12 mouse cellular contexts compared by ENCODE assay signal in the genomic region with DNA sequence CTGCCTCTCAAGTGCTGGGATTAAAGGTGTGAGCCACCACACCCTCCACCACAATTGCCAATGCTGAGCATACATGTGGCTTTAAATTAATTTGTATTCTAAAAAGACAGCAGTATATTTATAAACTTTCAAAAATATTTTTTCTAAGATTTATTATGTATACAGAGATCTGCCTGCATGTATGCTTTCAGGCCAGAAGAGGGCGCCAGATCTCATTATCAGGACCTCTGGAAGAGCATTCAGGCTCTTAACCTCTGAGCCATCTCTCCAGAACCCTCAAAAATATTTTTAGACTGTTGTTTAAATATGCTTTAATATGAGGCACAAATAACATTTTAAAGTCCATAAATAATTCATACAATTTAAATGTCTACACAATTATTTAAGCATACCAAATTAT. TPM values are rescaled to one million over a fixed set of nuclear protein-coding genes. Genes with fewer than 3 reads are reported as not detected.
DNase-seq lines count a peak whose midpoint lies in the region; ATAC-seq and TF ChIP-seq lines count a peak whose summit lies in the region.
"Had no signal": no experiment of that assay in that cellular context is flagged by ENCODE, and none has a peak within 500 bp of the region (broad histone marks: within the 10 kb centered on the region; RNA-seq: fewer than 3 reads in every experiment).

No protein-coding gene starts in this region.

- H3K4me1 ChIP-seq in limb, embryonic 11.5 days (ENCODE audit: control insufficient read depth, insufficient read depth, low read length) = no peaks in the 10 kb centered on the region
- H3K4me1 ChIP-seq in limb, embryonic 10.5 days = no peaks in the 10 kb centered on the region
- no peaks in the 10 kb centered on the region for H3K4me1 ChIP-seq in MEL (ENCODE audit: control insufficient read depth in 1 of 2, insufficient read depth in 2 of 2, low read length in 2 of 2)
- H3K4me1 ChIP-seq: neural tube, embryonic 13.5 days had no signal

- TF ChIP-seq RAD21 in MEL (IDR thresholded peaks at IDR 0.05; ENCODE audit: low read depth, low read length) = peak; percentile 40

- peak; percentile 31 to 33 for DNase-seq in cerebellum, postnatal 14 days
- DNase-seq in cerebellum, adult 9-11 months = no peak
- peak; percentile 25 for DNase-seq in limb, embryonic 11.5 days (ENCODE audit: low spot score)
- DNase-seq in limb, embryonic 10.5 days (ENCODE audit: low spot score) = no peak
- peak; percentile 37 for DNase-seq in MEL (ENCODE audit: low read depth, low spot score)
- DNase-seq in forelimb bud, embryonic 11.5 days (ENCODE audit: low read depth, low spot score) = peak; percentile 2
- DNase-seq in left cerebral cortex, postnatal 4 days = no peak
- DNase-seq in left cerebral cortex, postnatal 10 days (ENCODE audit: extremely low spot score in 1 of 2, low spot score in 2 of 2) = no peak

- intact Hi-C loops in left cerebral cortex, postnatal 4 days (cut with DNase I) = no loop called here
- intact Hi-C loops in left cerebral cortex, postnatal 10 days (cut with DNase I) = no loop called here

- no peak for TF ChIP-seq EP300 in MEL (IDR thresholded peaks at IDR 0.05; ENCODE audit: low read depth in 1 of 2, low read length in 2 of 2)

- no peak overlapping the region for H3K4me2 ChIP-seq in limb, embryonic 11.5 days (ENCODE audit: low read depth, severe bottlenecking)
- H3K4me2 ChIP-seq: neural tube, embryonic 13.5 days had no signal

- no peaks in the 10 kb centered on the region for H3K9me3 ChIP-seq in limb, embryonic 11.5 days (ENCODE audit: control insufficient read depth, low read length)
- H3K9me3 ChIP-seq in limb, embryonic 10.5 days (replicated peaks) = no peaks in the 10 kb centered on the region
- H3K9me3 ChIP-seq in MEL (replicated peaks; ENCODE audit: insufficient read depth, low read length) = no peaks in the 10 kb centered on the region
- H3K9me3 ChIP-seq: neural tube, embryonic 13.5 days had no signal

- no peak overlapping the region for H3K9ac ChIP-seq in limb, embryonic 11.5 days (ENCODE audit: low read length)
- no peak overlapping the region for H3K9ac ChIP-seq in MEL (ENCODE audit: control insufficient read depth, low read depth, low read length, poor library complexity, severe bottlenecking)
- H3K9ac ChIP-seq: neural tube, embryonic 13.5 days had no signal

- no peak for TF ChIP-seq POLR2A in MEL (IDR thresholded peaks at IDR 0.05; ENCODE audit: control insufficient read depth in 1 of 2, insufficient read depth in 1 of 2, low read depth in 1 of 2, low read length in 2 of 2, poor library complexity in 1 of 2)

- H3K36me3 ChIP-seq in limb, embryonic 11.5 days (ENCODE audit: control insufficient read depth, insufficient read depth, low read length) = no peaks in the 10 kb centered on the region
- H3K36me3 ChIP-seq in limb, embryonic 10.5 days = no peaks in the 10 kb centered on the region
- H3K36me3 ChIP-seq in MEL (ENCODE audit: control insufficient read depth in 1 of 2, insufficient read depth in 2 of 2, low read length in 2 of 2) = no peaks in the 10 kb centered on the region
- H3K36me3 ChIP-seq: neural tube, embryonic 13.5 days had no signal

- ATAC-seq in limb, embryonic 11.5 days (ENCODE audit: insufficient number of reproducible peaks, low FRiP score, low TSS enrichment, low read depth) = no peak

- TF ChIP-seq CTCF in MEL (IDR thresholded peaks at IDR 0.05 in 2 of 3, conservative IDR thresholded peaks at IDR 0.05 in 1 of 3; ENCODE audit: control insufficient read depth in 1 of 3, insufficient read depth in 1 of 3, low read depth in 2 of 3, low read length in 3 of 3, poor library complexity in 1 of 3, severe bottlenecking in 1 of 3) = peak; percentile 41 to 52 (median 48)

- WGBS in limb, embryonic 11.5 days = 4% methylated on average over 1 of the region's 1 CpGs
- 0% methylated on average over 1 of the region's 1 CpGs for WGBS in limb, embryonic 10.5 days

- no peaks in the 10 kb centered on the region for H3K79me2 ChIP-seq in MEL (ENCODE audit: control insufficient read depth, insufficient read depth, low read length, poor library complexity)

- H3K27ac ChIP-seq in limb, embryonic 11.5 days (replicated peaks; ENCODE audit: low read depth, low read length) = no peak overlapping the region
- no peak overlapping the region for H3K27ac ChIP-seq in limb, embryonic 10.5 days
- H3K27ac ChIP-seq in MEL (ENCODE audit: control insufficient read depth, low read depth, low read length) = no peak overlapping the region
- H3K27ac ChIP-seq: neural tube, embryonic 13.5 days had no signal

- no peaks in the 10 kb centered on the region for H3K27me3 ChIP-seq in limb, embryonic 11.5 days (ENCODE audit: control insufficient read depth, insufficient read depth, low read length)
- H3K27me3 ChIP-seq in limb, embryonic 10.5 days (ENCODE audit: low read depth, poor library complexity, severe bottlenecking) = no peaks in the 10 kb centered on the region
- no peaks in the 10 kb centered on the region for H3K27me3 ChIP-seq in MEL (ENCODE audit: control insufficient read depth in 1 of 2, insufficient read depth in 2 of 2, low read length in 2 of 2)
- H3K27me3 ChIP-seq: neural tube, embryonic 13.5 days had no signal

- no peak overlapping the region for H3K4me3 ChIP-seq in limb, embryonic 11.5 days (ENCODE audit: low read depth, low read length)
- no peak overlapping the region for H3K4me3 ChIP-seq in limb, embryonic 10.5 days
- H3K4me3 ChIP-seq in MEL (ENCODE audit: control insufficient read depth in 1 of 2, insufficient read depth in 1 of 2, low read depth in 2 of 2, low read length in 2 of 2) = no peak overlapping the region
- H3K4me3 ChIP-seq: neural tube, embryonic 13.5 days had no signal

TF ChIP-seq in MEL, 35 proteins besides CTCF, POLR2A, EP300 and RAD21:
- TF ChIP-seq ZNF384 (IDR thresholded peaks at IDR 0.05; ENCODE audit: low read depth, low read length) = no peak
- peak; percentile 35; the same call in 1 of the 2 replicates for TF ChIP-seq SMC3 (IDR thresholded peaks at IDR 0.05; ENCODE audit: low read depth, low read length)
- no peak for TF ChIP-seq CHD2 (IDR thresholded peaks at IDR 0.05; ENCODE audit: low read length)
- TF ChIP-seq POLR2AphosphoS2 (IDR thresholded peaks at IDR 0.05; ENCODE audit: low read length) = no peak
- TF ChIP-seq MEF2A (IDR thresholded peaks at IDR 0.05; ENCODE audit: extremely low read depth, insufficient replicate concordance, low read depth, low read length, poor library complexity, severe bottlenecking) = no peak
- TF ChIP-seq USF1 (IDR thresholded peaks at IDR 0.05; ENCODE audit: low read depth, low read length) = no peak
- TF ChIP-seq ZC3H11A (IDR thresholded peaks at IDR 0.05; ENCODE audit: low read depth, low read length) = 0 out of 2 replicates have a peak, but pooled peaks have one; percentile 20

RNA-seq across cellular contexts. Expression of gene Rhox10, which starts 4.7 kb away (rescaled TPM):
- polyA plus RNA-seq in limb, embryonic 11.5 days (2014; fragmentation: Nextera tagmentation; extraction: Ambion mirVana) = not detected in 2 replicates
- polyA plus RNA-seq in limb, embryonic 10.5 days (2016; fragmentation: Nextera tagmentation; extraction: Ambion mirVana) = not detected in 2 replicates
- total RNA-seq in MEL (2012; rRNA removed) = not detected in 2 replicates
- not detected for polyA plus RNA-seq in MEL (2012; ENCODE audit: insufficient read depth in 1 of 2, insufficient read length in 2 of 2, low read depth in 1 of 2, low replicate concordance in 2 of 2, missing spikeins in 1 of 2)
- total RNA-seq in left cerebral cortex, postnatal 4 days (2021) = not detected
- total RNA-seq in left cerebral cortex, postnatal 10 days (2021) = not detected
- total RNA-seq: left cerebral cortex, postnatal 36 days had no signal
- polyA plus RNA-seq: heart, embryonic 16.5 days; neural tube, embryonic 13.5 days; stomach, embryonic 16.5 days had no signal

RNA-seq across cellular contexts. Expression of gene Btg1-ps2, which starts 18.6 kb away (rescaled TPM):
- polyA plus RNA-seq in limb, embryonic 11.5 days (2014; fragmentation: Nextera tagmentation; extraction: Ambion mirVana) = not detected in 2 replicates
- polyA plus RNA-seq in limb, embryonic 10.5 days (2016; fragmentation: Nextera tagmentation; extraction: Ambion mirVana) = not detected in 2 replicates
- total RNA-seq in MEL (2012; rRNA removed) = not detected in 2 replicates
- polyA plus RNA-seq in MEL (2012; ENCODE audit: insufficient read depth in 1 of 2, insufficient read length in 2 of 2, low read depth in 1 of 2, low replicate concordance in 2 of 2, missing spikeins in 1 of 2) = not detected
- total RNA-seq in left cerebral cortex, postnatal 4 days (2021) = not detected
- not detected for total RNA-seq in left cerebral cortex, postnatal 10 days (2021)
- total RNA-seq: left cerebral cortex, postnatal 36 days had no signal
- polyA plus RNA-seq: heart, embryonic 16.5 days; neural tube, embryonic 13.5 days; stomach, embryonic 16.5 days had no signal

RNA-seq across cellular contexts. Expression of gene Rhox11, which starts 23.4 kb away (rescaled TPM):
- polyA plus RNA-seq in limb, embryonic 11.5 days (2014; fragmentation: Nextera tagmentation; extraction: Ambion mirVana) = not detected in 2 replicates
- polyA plus RNA-seq in limb, embryonic 10.5 days (2016; fragmentation: Nextera tagmentation; extraction: Ambion mirVana) = not detected in 2 replicates
- not detected in 2 replicates for total RNA-seq in MEL (2012; rRNA removed)
- polyA plus RNA-seq in MEL (2012; ENCODE audit: insufficient read depth in 1 of 2, insufficient read length in 2 of 2, low read depth in 1 of 2, low replicate concordance in 2 of 2, missing spikeins in 1 of 2) = not detected
- total RNA-seq in left cerebral cortex, postnatal 4 days (2021) = not detected
- not detected for total RNA-seq in left cerebral cortex, postnatal 10 days (2021)
- total RNA-seq: left cerebral cortex, postnatal 36 days had no signal
- polyA plus RNA-seq: heart, embryonic 16.5 days; neural tube, embryonic 13.5 days; stomach, embryonic 16.5 days had no signal

RNA-seq across cellular contexts. Expression of gene Btg1-ps1, which starts 42.9 kb away (rescaled TPM):
- not detected in 2 replicates for polyA plus RNA-seq in limb, embryonic 11.5 days (2014; fragmentation: Nextera tagmentation; extraction: Ambion mirVana)
- polyA plus RNA-seq in limb, embryonic 10.5 days (2016; fragmentation: Nextera tagmentation; extraction: Ambion mirVana) = not detected in 2 replicates
- total RNA-seq in MEL (2012; rRNA removed) = not detected in 2 replicates
- not detected for polyA plus RNA-seq in MEL (2012; ENCODE audit: insufficient read depth in 1 of 2, insufficient read length in 2 of 2, low read depth in 1 of 2, low replicate concordance in 2 of 2, missing spikeins in 1 of 2)
- total RNA-seq in left cerebral cortex, postnatal 4 days (2021) = not detected
- not detected for total RNA-seq in left cerebral cortex, postnatal 10 days (2021)
- total RNA-seq: left cerebral cortex, postnatal 36 days had no signal
- polyA plus RNA-seq: heart, embryonic 16.5 days; neural tube, embryonic 13.5 days; stomach, embryonic 16.5 days had no signal

RNA-seq across cellular contexts. Expression of gene Rhox12, which starts 49.2 kb away (rescaled TPM):
- polyA plus RNA-seq in limb, embryonic 11.5 days (2014; fragmentation: Nextera tagmentation; extraction: Ambion mirVana) = not detected in 2 replicates
- not detected in 2 replicates for polyA plus RNA-seq in limb, embryonic 10.5 days (2016; fragmentation: Nextera tagmentation; extraction: Ambion mirVana)
- not detected in 2 replicates for total RNA-seq in MEL (2012; rRNA removed)
- polyA plus RNA-seq in MEL (2012; ENCODE audit: insufficient read depth in 1 of 2, insufficient read length in 2 of 2, low read depth in 1 of 2, low replicate concordance in 2 of 2, missing spikeins in 1 of 2) = not detected
- not detected for total RNA-seq in left cerebral cortex, postnatal 4 days (2021)
- not detected for total RNA-seq in left cerebral cortex, postnatal 10 days (2021)
- total RNA-seq: left cerebral cortex, postnatal 36 days had no signal
- polyA plus RNA-seq: heart, embryonic 16.5 days; neural tube, embryonic 13.5 days; stomach, embryonic 16.5 days had no signal

Comparison
In these comparisons a context has a peak if more than half of its experiments do, and no peak if none do; other contexts are left out.
1. DNase-seq: peak in cerebellum, postnatal 14 days (2 of 2), limb, embryonic 11.5 days (single experiment), MEL (single experiment) and forelimb bud, embryonic 11.5 days (single experiment); none in cerebellum, adult 9-11 months (single experiment), limb, embryonic 10.5 days (single experiment), left cerebral cortex, postnatal 4 days (single experiment) and left cerebral cortex, postnatal 10 days (0 of 2).